Mouse (Mus musculus) heart, embryonic 12.5 days (tissue): ENCODE measurements around the gene Adgrl1. TPM values are rescaled to one million over a fixed set of nuclear protein-coding genes. Genes with fewer than 3 reads are reported as not detected.

Experiments
- ATAC-seq: fragments of 200-750 bp; cut with Nextera tagmentation; 2 replicates; pipeline ENCODE4 v1.8.0; 2017; ENCODE audit warnings: moderate TSS enrichment, moderate library complexity; ENCODE audit not compliant: insufficient number of reproducible peaks, low FRiP score
- H3K27ac ChIP-seq: fragments of 300-500 bp; sonication (generic); 2 replicates; pipeline ENCODE4 v1.5.1; 2016; ENCODE audit warnings: mild to moderate bottlenecking, moderate library complexity; ENCODE audit not compliant: poor library complexity, severe bottlenecking
- H3K27me3 ChIP-seq: fragments of 300-500 bp; sonication (generic); replicated peaks from 2 replicates; pipeline ENCODE4 v1.6.1; 2016; ENCODE audit warnings: mild to moderate bottlenecking, moderate library complexity
- H3K36me3 ChIP-seq: fragments of 300-500 bp; sonication (generic); 2 replicates; pipeline ENCODE4 v1.6.1; 2016; ENCODE audit warnings: mild to moderate bottlenecking, moderate library complexity
- H3K4me1 ChIP-seq: fragments of 300-500 bp; sonication (generic); replicated peaks from 2 replicates; pipeline ENCODE4 v1.6.1; 2016; ENCODE audit warnings: mild to moderate bottlenecking
- H3K4me2 ChIP-seq: fragments of 300-500 bp; sonication (generic); 2 replicates; pipeline ENCODE4 v1.6.1; 2016; ENCODE audit warnings: mild to moderate bottlenecking, moderate library complexity
- H3K4me3 ChIP-seq: fragments of 300-500 bp; sonication (generic); 2 replicates; pipeline ENCODE4 v1.5.1; 2016; ENCODE audit warnings: mild to moderate bottlenecking
- H3K9ac ChIP-seq: fragments of 300-500 bp; sonication (generic); 2 replicates; pipeline ENCODE4 v1.6.1; 2016; ENCODE audit warnings: mild to moderate bottlenecking, moderate library complexity
- H3K9me3 ChIP-seq: fragments of 300-500 bp; sonication (generic); replicated peaks from 2 replicates; pipeline ENCODE4 v1.6.1; 2016; ENCODE audit warnings: mild to moderate bottlenecking, moderate library complexity
- WGBS: fragments of 180-500 bp; shearing (Covaris S2); methylation state at CpG from one replicate; pipeline ENCODE4 v1.1.7; 2016; 5-methylcytosine and 5-hydroxymethylcytosine counted together
- polyA plus RNA-seq: library from polyadenylated mRNA; unstranded; fragments of >200 nt; fragmentation: Nextera tagmentation; extraction: Ambion mirVana; gene quantifications from 2 replicates; pipeline ENCODE4 v1.2.1, GENCODE M21; 2016

Gene Adgrl1
- polyA plus RNA-seq, 1 experiment from 2014 or later: 11.2 TPM

DNA sequence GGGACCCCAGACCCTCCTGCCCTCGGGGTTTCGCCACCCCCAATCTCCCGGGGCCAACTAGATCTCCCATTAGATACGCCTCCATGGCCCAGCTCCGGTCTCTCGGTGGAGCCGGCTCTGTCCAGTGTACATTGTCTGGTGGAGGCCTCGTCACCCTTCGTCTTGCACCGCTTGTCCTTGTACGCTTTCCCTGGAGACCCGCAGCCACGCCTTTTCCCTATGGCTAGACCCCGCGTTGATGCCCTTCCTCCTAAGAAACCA, 56.0 kb downstream of the Adgrl1 start:
- H3K36me3 ChIP-seq: 0 out of 2 replicates have a peak, but pooled peaks cover 2% of the 10 kb centered on the region
- H3K27me3 ChIP-seq: no peaks in the 10 kb centered on the region
- H3K27ac ChIP-seq: no peak overlapping the region
- H3K9me3 ChIP-seq: no peaks in the 10 kb centered on the region
- H3K9ac ChIP-seq: peak overlapping the region; percentile 74
- ATAC-seq: peak; percentile 5; the same call in 1 of the 2 replicates
- H3K4me3 ChIP-seq: peak overlapping the region; percentile 68
- H3K4me1 ChIP-seq: peaks cover 15% of the 10 kb centered on the region
- 1% methylated on average over 15 of the region's 15 CpGs for WGBS
- peak overlapping the region; percentile 90 for H3K4me2 ChIP-seq

DNA sequence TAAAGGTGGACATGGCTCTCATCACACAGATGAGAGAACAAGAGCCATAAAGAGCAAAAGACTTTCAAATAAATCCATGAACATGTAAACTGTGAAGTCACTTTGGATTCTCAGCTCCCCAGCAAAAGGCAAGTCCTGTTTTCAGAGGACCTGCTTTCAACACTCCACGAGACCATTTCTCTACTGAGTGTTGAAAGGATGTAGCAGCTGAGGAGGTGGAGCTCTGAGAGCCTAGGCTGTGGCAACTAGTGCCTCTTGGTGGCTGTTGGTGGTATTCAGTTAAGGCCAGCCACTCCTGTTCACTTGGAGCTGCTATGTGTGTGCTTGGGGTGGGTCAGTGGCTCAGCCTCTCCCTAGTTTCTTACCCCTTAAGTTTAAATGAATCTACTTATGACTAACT, 56.9 kb downstream of the Adgrl1 start:
- Histone ChIP-seq H3K27me3 (no peaks in the 10 kb centered on the region), H3K4me1 (peaks cover 15% of the 10 kb centered on the region), H3K4me2 (peak overlapping the region; percentile 90), H3K9ac (no peak overlapping the region), H3K36me3 (0 out of 2 replicates have a peak, but pooled peaks cover 2% of the 10 kb centered on the region), H3K9me3 (no peaks in the 10 kb centered on the region), H3K27ac (no peak overlapping the region), H3K4me3 (peak overlapping the region; percentile 68)
- ATAC-seq: no peak
- WGBS: 26% methylated on average over 1 of the region's 1 CpGs

DNA sequence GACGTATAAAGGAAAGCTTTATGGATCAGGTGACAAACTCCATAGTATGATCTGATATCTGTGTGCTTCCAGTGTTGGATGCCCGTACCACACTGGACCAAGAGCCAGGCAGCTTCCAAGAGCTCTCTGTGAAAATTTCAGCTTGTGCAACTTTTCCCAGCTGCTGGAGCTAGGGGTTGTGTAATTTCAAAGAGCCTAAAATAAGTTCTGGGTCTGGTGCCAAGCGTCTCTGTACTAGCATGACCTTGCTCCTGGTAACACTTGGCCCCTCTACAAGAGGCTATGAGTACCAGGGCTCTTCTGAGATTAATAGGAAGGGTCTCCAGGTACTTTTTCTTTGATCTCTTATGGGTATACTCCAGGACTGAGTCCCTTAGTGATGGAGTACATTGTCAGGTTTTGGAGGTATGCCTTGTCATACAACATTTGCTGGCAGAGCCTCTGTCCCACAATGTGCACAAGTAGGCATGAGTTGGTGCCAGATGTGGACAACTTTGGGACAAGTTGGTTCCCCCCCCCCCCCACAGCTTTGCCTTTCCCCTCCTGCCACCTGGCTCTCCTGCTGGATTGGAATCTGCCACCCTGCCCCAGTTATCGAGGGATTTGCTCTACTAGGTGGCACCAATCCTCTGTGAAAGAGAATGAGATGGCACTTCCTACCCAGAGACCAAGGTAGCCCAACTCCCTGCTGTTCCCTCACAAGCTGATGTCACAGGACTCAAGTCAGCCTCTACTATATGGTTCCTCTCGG, 64.3 kb downstream of the Adgrl1 start:
- no peak overlapping the region for H3K4me2 ChIP-seq
- H3K27ac ChIP-seq: no peak overlapping the region
- H3K9ac ChIP-seq: no peak overlapping the region
- H3K4me3 ChIP-seq: no peak overlapping the region
- peaks cover 38% of the 10 kb centered on the region for H3K36me3 ChIP-seq
- ATAC-seq: no peak
- H3K9me3 ChIP-seq: no peaks in the 10 kb centered on the region
- H3K4me1 ChIP-seq: no peaks in the 10 kb centered on the region
- H3K27me3 ChIP-seq: no peaks in the 10 kb centered on the region
- WGBS: 83% methylated on average over 5 of the region's 5 CpGs

GRCm38 (mm10) chr8:83967701-83968100, 67.8 kb downstream of the Adgrl1 start:
- no peak overlapping the region for H3K9ac ChIP-seq
- no peaks in the 10 kb centered on the region for H3K9me3 ChIP-seq
- 88% methylated on average over 7 of the region's 7 CpGs for WGBS
- no peaks in the 10 kb centered on the region for H3K27me3 ChIP-seq
- peaks cover 45% of the 10 kb centered on the region for H3K36me3 ChIP-seq
- no peak overlapping the region for H3K4me2 ChIP-seq
- no peak for ATAC-seq
- H3K27ac ChIP-seq: no peak overlapping the region
- H3K4me3 ChIP-seq: no peak overlapping the region
- peaks cover 7% of the 10 kb centered on the region for H3K4me1 ChIP-seq

GRCm38 (mm10) chr8:83971121-83971520, 71.2 kb downstream of the Adgrl1 start:
- Histone ChIP-seq H3K9ac (no peak overlapping the region), H3K4me2 (0 out of 2 replicates have a peak overlapping the region, but pooled peaks have one; percentile 88), H3K36me3 (peaks cover 33% of the 10 kb centered on the region), H3K27me3 (no peaks in the 10 kb centered on the region), H3K27ac (no peak overlapping the region), H3K4me3 (no peak overlapping the region), H3K4me1 (peaks cover 28% of the 10 kb centered on the region), H3K9me3 (no peaks in the 10 kb centered on the region)
- 89% methylated on average over 4 of the region's 4 CpGs for WGBS
- ATAC-seq: no peak

DNA sequence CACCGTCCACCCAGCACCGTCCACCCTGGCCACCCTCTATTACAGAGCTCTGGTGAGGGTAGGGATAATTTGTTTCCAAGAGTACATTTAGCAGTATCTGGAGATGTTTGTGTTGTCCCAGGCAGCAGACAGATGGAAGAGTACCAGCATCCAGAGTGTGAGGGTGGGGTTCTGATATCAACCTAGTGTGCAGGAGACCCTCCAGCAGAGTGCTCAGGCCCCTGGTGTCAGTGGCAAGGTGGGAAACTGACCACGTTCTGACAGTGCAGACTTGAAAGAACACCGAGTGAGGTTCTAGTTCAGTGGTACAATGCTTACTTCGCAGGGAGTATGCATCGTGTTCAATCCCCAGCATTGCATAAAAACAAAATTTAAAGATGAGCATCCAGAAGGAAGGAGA, 71.8 kb downstream of the Adgrl1 start:
- H3K27ac ChIP-seq: no peak overlapping the region
- 72% methylated on average over 6 of the region's 6 CpGs for WGBS
- H3K4me2 ChIP-seq: peak overlapping the region; percentile 88
- peaks cover 30% of the 10 kb centered on the region for H3K36me3 ChIP-seq
- peak overlapping the region; percentile 80 for H3K4me3 ChIP-seq
- no peaks in the 10 kb centered on the region for H3K9me3 ChIP-seq
- H3K4me1 ChIP-seq: peaks cover 33% of the 10 kb centered on the region
- H3K27me3 ChIP-seq: no peaks in the 10 kb centered on the region
- ATAC-seq: no peak
- peak overlapping the region; percentile 81 for H3K9ac ChIP-seq

DNA sequence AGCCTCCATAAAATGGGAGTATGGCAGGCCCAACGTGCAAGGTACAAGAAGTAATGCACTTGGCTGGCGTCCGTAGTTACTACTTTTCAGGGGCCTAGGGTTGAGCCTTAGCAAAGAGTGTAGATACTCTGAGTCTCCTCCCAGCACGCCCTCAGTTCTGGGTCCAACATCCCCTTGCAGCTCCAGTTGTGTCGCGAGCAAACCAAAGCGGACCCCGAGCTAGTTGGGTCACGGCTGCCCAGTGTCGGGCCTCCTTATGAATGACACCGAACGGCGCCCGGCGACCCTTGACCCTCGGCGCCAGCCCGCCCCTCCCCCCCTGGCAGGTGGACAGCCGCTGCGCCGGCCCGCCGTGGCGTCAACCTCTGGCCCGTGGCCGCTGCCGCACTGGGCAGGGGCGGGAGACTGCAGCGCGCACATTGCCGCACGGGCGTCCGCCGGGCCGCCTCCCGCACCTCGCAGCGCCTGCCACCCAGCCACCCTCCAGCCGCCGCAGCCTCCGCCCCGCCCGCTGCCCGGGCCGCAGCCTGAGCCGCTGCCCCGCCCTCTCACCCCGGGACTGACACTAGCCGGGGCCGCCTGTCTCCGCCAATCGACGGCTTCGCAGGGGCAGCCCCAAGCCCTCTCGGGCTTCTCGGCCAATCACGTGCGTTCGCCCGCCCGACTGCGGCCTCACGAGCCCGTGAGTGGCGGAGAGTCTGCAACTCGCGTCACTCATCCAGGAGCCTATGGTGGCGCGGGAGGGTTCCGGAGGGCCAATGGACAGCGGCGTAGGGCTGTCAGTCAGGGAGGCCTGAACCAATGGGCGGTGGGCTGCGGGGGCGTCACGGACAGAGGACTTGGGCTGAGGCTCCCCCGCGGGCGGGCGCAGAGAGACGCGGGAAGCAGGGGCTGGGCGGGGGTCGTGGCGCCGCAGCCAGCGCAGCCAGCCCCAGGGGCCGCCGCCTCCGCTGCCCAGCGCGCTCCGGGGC, 72.5 kb downstream of the Adgrl1 start, which contains the start of gene Prkaca:
TSS of gene Prkaca (plus strand) at position 844 of the 971 bp plus-strand sequence.
- Histone ChIP-seq H3K9ac (peak within 1 kb of the TSS; percentile 91), H3K27ac (peak within 1 kb of the TSS; percentile 67), H3K27me3 (no peaks in the 10 kb centered on the region), H3K9me3 (no peaks in the 10 kb centered on the region), H3K4me2 (peak within 1 kb of the TSS; percentile 96), H3K36me3 (peaks cover 24% of the 10 kb centered on the region), H3K4me1 (peaks cover 41% of the 10 kb centered on the region), H3K4me3 (peak within 1 kb of the TSS; percentile 80)
- peak; percentile 99 for ATAC-seq
- WGBS: 2% methylated on average over 90 of the region's 94 CpGs

- no peaks in the 10 kb centered on the region for H3K27me3 ChIP-seq
- WGBS: 2% methylated on average over 37 of the region's 37 CpGs
Measured at GRCm38 (mm10) chr8:83973161-83974031, 73.5 kb downstream of the Adgrl1 start.

GRCm38 (mm10) chr8:83974521-83974920, 74.6 kb downstream of the Adgrl1 start:
- H3K4me1 ChIP-seq: peaks cover 62% of the 10 kb centered on the region
- WGBS: 65% methylated on average over 4 of the region's 4 CpGs

More at GRCm38 (mm10) chr8:83973161-83974031, 73.5 kb downstream of the Adgrl1 start:
- Histone ChIP-seq H3K9me3 (no peaks in the 10 kb centered on the region), H3K27ac (peak overlapping the region; percentile 67), H3K4me3 (peak overlapping the region; percentile 80), H3K9ac (peak overlapping the region; percentile 91), H3K4me2 (peak overlapping the region; percentile 96), H3K4me1 (peaks cover 51% of the 10 kb centered on the region), H3K36me3 (peaks cover 14% of the 10 kb centered on the region)
- ATAC-seq: peak; percentile 23

DNA sequence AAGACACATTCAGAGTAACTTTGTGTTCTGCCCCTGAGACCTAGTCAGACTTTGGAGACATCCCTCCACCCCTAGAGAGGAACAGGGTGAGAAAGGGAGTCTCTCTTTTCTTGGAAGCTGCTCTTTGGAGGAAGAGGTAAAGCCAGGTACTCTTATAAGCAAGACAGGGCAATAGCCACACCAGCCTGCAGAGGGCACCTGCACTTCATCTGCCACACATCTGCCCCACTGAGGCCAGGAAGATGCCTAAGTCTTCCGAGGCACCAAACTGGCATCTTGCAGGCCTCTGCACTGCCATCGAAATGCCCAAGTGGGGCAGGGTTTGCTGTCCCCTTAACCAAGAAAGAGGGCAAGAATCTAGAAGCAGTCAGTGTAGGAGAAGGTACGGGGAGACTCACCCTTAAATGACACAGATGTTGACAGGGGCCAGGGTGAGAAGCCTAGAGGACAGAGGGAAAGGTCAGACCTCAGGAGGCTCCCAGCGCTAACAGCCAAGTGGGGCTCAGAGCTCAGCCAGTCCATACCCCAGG, 76.3 kb downstream of the Adgrl1 start:
- Histone ChIP-seq H3K4me1 (peaks cover 77% of the 10 kb centered on the region), H3K9me3 (no peaks in the 10 kb centered on the region), H3K4me2 (no peak overlapping the region), H3K36me3 (peaks cover 7% of the 10 kb centered on the region), H3K27me3 (no peaks in the 10 kb centered on the region), H3K4me3 (no peak overlapping the region), H3K27ac (no peak overlapping the region), H3K9ac (0 out of 2 replicates have a peak overlapping the region, but pooled peaks have one; percentile 10)
- WGBS: 83% methylated on average over 4 of the region's 4 CpGs
- ATAC-seq: no peak

More at GRCm38 (mm10) chr8:83974521-83974920, 74.6 kb downstream of the Adgrl1 start:
- Histone ChIP-seq H3K9ac (peak overlapping the region; percentile 91; the same call in 1 of the 2 replicates), H3K4me3 (peak overlapping the region; percentile 80), H3K36me3 (peaks cover 4% of the 10 kb centered on the region), H3K9me3 (no peaks in the 10 kb centered on the region), H3K27ac (peak overlapping the region; percentile 54), H3K27me3 (no peaks in the 10 kb centered on the region), H3K4me2 (peak overlapping the region; percentile 96)
- no peak for ATAC-seq
